Mouse (Mus musculus) activated CD4-positive, CD25-positive, alpha-beta regulatory T cell, adult 4 months (primary cell): ENCODE measurements around the gene Bcl2l14. TPM values are rescaled to one million over a fixed set of nuclear protein-coding genes. Genes with fewer than 3 reads are reported as not detected.

ENCODE experiments used
- ATAC-seq: one replicate; pipeline ENCODE4 v1.8.0; 2017
- polyA plus RNA-seq, 2 experiments: library from polyadenylated mRNA; unstranded; fragments of 100-300 nt; shearing (Covaris generic); gene quantifications; one replicate each; pipeline ENCODE4 v1.2.1; 2017

Gene Bcl2l14
- polyA plus RNA-seq, 2 experiments from 2014 or later = 0.48 to 0.81 TPM

DNA sequence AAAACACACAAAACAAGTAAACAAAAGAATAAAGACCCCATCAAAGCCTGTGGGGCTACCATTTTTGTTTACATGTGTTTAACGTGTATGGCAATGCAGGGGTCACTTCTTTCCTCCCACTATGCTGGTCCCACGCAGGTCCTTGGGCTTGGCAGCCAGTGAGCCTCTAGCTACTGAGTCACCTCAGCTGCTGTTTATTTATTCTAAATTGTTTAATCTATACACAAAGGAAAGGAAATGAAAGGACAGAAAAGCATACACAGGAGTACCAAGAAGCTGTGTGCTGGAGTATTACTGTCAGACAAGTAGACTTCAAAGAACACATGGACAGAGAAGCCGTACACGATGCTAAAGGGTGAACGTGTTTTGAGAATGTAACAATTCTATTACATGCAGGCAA is 47.8 kb downstream of the Bcl2l14 start:
- no peak for ATAC-seq

DNA sequence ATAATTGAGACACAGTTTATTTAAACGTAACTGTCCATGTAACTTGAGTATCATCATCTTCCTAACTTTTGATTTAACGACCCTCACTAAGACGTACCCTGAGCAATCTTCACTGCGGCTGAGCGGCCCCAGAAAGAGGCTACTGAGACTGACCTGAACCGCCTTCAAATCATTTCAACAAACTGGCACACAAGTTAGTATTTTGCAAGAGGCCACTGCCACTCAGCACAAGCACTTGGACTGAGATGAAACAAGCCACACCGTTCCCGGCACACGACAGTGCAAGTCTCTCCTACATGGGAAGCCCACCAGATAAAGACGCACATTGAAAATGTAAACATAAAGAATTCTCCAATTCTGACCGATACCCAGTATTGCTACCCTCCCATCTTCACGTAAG is 52.3 kb downstream of the Bcl2l14 start:
- no peak for ATAC-seq

DNA sequence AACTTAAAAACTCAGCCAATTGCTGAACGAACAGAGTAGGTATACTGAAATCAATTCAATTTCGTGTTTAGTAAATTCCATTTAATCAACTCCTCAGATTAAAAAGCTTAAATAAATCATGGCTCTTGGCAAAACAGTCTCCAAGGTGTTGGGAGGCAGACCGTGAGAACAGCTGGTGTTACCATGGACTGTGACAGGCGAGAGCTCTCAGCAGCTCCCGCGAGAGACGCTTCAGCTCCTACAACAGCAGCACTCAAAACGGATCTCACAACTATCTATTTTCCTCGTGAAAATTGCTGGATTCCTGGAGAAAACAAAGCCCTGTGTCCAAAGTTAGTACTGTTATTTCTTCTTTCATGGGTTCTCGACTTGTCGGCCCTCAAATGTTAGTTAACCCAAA is 53.8 kb downstream of the Bcl2l14 start:
- ATAC-seq = no peak

DNA sequence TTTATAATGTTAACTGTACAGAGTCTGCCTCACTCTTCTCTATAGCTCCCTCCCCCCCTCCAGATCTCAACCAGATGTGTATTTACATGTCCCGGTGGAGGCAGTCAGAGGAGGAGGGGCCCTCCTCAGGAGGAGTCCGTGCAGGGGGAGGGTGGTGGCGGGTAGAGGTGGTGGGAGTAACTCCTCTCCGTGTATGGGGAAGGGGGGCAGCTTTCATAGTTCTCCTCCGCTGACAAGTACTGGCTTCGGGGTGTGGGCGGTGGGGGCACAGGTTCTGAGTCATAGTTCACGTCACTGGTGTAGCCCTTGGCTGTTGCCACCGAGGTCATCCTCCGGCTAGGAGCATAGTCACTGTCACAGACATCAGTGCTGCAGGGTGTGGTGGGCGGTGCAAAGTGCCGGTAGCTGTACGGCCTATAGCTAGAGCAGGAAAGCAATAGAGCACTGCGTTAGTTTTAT is 54.6 kb downstream of the Bcl2l14 start:
- ATAC-seq = peak; percentile 59

DNA sequence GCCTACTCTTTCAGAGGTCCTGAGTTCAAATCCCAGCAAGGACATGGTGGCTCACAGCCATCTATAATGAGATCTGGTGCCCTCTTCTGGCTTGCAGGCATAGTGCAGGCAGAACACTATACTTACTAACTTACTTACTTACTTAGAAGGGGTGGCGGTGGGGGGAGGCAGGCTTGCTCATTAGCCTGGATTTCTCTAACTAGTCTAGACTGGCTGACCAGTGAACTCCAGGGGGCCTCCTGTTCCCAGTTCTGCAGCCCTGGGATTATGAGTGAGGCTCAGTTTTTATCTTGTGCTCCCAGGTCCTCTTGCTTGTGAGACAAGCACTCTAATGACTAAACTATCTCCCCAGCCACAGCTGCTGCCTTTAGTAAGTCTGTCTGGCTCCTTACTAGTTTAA is 58.0 kb downstream of the Bcl2l14 start:
- no peak for ATAC-seq

DNA sequence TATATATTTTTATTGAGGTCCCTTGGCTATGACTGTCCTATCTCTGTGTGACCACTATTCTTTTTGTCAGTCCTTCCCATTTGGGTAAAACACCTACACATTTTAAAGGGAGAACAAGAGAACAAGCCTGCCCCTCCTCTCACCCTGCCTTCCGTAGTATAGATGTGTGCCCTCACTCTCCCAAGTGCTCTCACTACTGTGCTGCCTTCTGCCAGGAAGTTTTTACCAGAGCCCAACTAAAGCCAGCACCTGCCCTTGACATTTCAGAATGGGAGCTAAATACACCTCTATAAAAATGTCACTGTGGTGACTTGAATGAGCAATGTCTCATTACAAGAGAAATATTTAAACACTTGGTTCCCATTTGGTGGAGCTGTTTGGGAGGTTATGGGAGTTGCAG is 62.3 kb downstream of the Bcl2l14 start:
- no peak for ATAC-seq

DNA sequence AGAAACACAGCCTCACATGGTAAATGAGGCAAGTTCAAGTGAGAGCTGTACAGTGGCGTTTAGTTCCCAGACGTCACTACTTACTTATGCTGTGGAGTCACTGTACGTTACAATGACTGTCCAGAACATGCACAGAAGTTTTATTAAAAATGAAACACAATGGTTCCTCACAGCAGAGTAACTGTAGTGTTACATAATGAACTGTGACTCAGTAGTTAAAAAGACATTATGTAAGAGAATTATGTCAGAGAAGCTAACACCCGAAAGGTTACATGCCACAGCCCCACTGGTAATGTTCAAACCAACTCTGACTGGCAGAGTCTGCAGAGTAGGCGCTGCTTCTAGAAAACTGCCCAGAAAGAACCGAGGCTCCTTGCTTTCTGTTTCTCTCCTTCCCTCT is 65.1 kb downstream of the Bcl2l14 start:
- ATAC-seq = no peak

DNA sequence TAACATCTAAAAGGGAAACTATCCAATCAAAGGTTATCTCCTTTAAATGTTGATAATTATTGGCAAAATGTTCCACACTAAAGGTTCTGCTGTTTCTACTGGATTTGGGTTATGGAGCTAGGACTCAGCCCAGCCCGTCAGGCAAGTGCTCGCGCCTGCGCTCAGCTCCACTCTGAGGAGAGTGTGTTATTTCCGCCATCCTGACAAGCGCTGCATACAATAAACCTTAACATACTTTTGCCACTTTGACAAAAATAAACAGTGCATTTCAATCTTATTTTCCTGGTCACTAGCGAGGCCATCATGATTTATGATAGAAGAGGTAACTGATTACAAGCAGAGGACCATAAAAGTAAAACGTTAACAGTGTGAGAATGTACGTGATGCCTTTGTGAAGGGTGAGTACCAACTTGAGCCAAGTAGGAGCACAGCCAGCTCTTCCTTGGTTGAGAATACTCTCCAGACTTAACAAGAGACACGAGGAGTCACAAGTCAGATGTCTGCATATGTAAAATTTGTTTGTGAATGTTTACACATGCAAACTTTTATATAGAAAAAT is 70.6 kb downstream of the Bcl2l14 start:
- no peak for ATAC-seq

DNA sequence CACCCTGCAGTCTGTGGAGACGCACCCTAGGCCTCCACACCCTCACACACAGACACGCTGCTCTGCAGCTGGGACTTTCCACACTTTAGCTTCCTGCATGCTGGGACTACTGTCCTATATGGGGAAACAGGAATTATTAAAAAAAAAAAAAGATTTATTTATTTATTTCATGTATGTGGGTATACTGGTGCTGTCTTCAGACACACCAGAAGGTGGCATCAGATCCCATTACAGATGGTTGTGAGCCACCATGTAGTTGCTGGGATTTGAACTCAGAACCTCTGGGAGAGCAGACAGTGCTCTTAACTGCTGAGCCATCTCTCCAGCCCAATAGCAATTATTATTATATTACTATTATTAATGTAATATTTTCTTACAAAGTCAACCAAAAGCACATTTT is 73.2 kb downstream of the Bcl2l14 start:
- ATAC-seq = no peak

DNA sequence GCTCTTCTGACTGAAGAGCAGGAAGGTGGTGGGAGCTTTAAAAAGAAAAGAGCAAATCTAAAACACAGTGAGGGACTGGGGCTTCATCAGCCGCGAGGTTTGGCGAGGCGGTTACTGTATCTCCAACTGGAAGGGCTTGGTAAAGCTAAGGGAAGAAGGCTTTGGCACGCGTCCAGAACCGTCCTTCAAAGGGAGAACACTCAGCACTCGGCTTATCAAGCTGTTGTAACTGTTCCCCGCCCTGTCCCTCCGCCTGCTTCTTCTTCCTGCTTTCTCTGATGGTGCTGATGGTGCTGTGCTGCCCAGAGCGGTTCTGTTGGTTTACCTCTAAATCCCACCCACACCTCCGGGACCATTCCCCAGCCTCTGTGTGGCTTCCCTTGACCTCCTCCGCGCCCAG is 74.7 kb downstream of the Bcl2l14 start:
- ATAC-seq = no peak

DNA sequence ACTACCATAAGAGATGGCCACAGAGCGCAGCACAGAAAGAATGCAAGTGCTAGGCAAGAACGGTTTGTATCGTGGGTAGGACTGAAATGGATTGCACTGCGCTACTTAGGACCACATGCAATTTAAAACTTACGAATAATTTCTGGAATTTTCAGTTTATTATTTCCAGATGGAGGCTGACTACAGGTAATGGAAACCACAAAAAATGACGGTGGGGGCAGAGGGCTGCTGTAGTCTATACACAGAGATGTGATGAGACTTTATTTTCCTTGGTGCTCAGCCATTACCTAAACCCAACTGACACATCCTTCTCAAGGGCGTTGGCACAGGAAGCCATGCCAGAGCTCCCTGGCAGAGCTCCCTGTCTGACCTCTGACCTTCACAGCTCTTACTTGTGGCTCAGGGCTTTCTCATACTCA is 77.0 kb downstream of the Bcl2l14 start:
- ATAC-seq = no peak

DNA sequence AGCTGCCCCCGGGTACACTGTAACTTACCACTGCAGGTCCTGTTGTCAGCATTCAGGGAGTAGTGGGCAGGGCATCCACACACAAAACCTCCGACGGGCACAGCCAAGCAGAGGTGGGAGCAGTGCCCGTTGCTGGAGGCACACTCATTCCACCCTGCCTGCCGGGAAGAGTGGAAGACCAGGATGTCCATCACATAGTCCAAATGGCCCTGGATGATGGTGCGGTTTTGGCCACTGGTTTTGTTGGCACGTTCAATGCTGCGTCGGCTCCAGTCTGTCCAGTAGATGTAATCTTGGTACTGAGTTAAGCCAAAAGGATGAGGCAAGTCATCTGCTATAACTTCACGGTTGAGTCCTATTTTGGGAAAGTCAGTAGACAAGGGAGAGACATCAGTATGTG is 83.4 kb downstream of the Bcl2l14 start:
- ATAC-seq = no peak

DNA sequence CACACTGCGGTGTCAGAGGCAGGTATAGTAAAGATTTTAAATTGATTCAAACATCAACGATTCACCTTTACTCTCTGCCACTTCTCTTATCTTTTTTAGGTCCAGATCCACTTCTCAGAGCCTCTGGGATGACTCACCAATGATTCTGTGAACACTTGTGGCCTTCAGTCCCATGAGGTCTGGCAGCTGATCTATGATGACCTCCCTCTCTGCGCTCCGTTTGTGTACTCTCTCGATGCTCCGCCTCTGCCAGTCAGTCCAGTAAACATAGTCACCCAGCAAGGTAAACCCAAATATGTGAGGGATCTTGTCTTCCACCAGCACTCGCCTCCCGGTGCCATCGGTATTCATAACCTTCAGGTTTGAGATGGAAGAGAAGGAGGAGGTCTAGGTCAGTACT is 90.2 kb downstream of the Bcl2l14 start:
- no peak for ATAC-seq

Other genes with a start within 250 kb of the Bcl2l14 start
- gene Lrp6, start 170.6 kb downstream of the Bcl2l14 start, polyA plus RNA-seq = 1 to 10 TPM; 6.8 to 8.7 TPM
- gene Mansc1, start 236.2 kb downstream of the Bcl2l14 start, polyA plus RNA-seq = 1 to 10 TPM; 8.6 to 9.9 TPM
- gene Borcs5, start 243.2 kb downstream of the Bcl2l14 start, polyA plus RNA-seq = 10 to 100 TPM; 10.8 to 15.5 TPM